Mouse (Mus musculus) megakaryocyte, adult 5-6 weeks (primary cell): ENCODE data around the gene Fbxl13. TPM values are rescaled to one million over a fixed set of nuclear protein-coding genes. Genes with fewer than 3 reads are reported as not detected.
"Not testable (repeated sequence)": the region's sequence is repeated elsewhere in the genome, so short reads cannot be mapped to it uniquely, and the experiment has no call there.

Experiments
- ATAC-seq: 2 replicates; pipeline ENCODE4 v1.8.0; 2016; ENCODE audit warnings: mild to moderate bottlenecking, inconsistent platforms; ENCODE audit not compliant: poor library complexity, severe bottlenecking
- total RNA-seq, 2 experiments: library from RNA; stranded (forward) in 1 of 2; stranded (reverse) in 1 of 2; fragments of 153-499, 151-499 nt in 1 of 2; fragments of 221-1000, 200-1000 nt in 1 of 2; gene quantifications; 2 replicates each; pipeline versions ENCODE4 v1.2.3 to v1.2.4; 2015 to 2017

Gene Fbxl13
- total RNA-seq, 2 experiments from 2014 or later: not detected

DNA sequence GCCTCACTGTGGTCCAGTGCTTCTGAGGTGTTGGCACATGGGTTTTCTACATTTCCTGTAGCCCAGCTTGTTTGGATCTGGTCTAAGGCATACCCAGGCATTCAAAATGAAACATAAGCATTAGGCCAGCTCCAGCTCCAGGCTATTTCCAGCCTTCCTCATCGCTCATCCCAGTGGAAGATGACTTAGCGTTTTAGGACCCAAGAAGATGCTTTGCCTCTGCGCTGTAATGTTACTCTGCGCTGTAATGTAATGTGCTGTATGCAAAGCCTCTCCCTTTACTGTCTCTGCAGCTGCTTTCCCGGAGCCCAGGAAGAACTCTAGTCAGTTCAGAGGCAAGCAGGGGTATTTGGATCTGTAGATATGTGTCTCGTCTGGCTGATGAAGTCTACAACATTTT is 12.6 kb upstream of the Fbxl13 start:
- no peak for ATAC-seq

GRCm38 (mm10) chr5:21656912-21657311 is 11.5 kb upstream of the Fbxl13 start:
- ATAC-seq: no peak

- no peak for ATAC-seq
Observed at GRCm38 (mm10) chr5:21651885-21652612, 6.6 kb upstream of the Fbxl13 start.

GRCm38 (mm10) chr5:21650736-21651135 is 5.3 kb upstream of the Fbxl13 start:
- no peak for ATAC-seq

- no peak for ATAC-seq
Observed at GRCm38 (mm10) chr5:21646133-21646491, 678 bp upstream of the Fbxl13 start.

DNA sequence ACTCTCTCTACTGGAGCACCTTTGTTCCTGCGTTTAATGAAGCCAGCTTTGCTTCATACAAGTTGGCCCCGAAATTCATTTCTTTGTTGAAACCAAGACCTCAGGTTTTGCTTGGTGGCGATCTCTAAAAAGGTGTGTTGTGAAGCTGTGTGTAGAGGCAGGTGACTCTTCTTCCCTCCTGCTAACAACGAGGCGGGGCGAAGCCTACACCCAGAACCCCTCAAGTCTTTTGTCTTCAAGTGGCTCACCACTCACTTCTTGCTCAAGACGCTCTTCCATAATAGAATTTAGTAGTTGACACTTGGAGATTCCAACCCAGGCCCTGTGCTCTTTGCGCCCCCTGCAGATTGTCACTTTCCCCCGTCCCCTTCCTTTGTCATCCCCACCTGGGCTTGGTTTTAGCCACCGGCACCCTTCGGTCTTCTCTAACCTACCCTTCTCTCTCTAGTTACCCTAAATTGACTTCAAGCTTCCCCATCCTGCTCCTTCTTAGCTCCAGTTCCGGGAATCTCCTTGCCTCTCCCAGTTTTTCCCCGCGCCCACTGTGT is 469 bp downstream of the Fbxl13 start:
- 0 out of 2 replicates have a peak, but pooled peaks have one; percentile 2 for ATAC-seq

DNA sequence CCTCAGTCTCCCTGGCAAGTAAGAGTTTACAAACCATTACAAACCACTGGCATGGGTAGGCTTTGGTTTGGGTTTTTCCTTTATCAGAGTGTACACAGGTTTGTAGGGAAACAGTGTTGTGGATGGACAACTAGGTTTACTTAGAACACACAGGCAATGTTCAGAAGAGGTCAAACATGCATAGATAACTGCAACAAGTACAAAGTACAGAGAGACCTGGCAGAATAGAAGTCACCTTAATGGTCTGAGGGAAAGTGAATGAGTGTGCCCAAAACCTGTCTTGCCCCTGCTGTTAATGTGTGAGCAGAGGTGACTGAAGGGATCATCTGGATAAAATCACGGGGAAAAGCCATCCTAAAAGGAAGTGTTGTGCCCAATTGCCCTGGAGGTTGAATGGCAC is 1.8 kb downstream of the Fbxl13 start:
- no peak for ATAC-seq

DNA sequence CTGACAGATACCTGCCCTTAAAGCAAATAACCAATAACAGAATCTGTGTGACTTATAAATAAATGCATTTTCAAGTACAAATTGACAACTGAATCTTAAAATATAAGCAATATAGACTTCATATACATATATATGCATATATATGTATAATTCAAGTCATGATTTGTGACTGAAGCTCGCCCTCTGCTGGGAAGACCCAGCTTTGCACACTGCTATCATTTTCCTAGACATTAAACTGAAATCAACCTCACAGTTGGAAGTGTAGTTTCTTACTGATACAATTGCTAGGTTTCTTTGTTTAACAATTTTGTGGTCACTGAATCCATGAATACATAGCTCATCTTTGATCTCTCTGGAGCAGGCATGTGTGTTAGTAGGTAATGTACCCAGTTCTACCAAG is 4.5 kb downstream of the Fbxl13 start:
- 0 out of 2 replicates have a peak, but pooled peaks have one; percentile 31 for ATAC-seq

DNA sequence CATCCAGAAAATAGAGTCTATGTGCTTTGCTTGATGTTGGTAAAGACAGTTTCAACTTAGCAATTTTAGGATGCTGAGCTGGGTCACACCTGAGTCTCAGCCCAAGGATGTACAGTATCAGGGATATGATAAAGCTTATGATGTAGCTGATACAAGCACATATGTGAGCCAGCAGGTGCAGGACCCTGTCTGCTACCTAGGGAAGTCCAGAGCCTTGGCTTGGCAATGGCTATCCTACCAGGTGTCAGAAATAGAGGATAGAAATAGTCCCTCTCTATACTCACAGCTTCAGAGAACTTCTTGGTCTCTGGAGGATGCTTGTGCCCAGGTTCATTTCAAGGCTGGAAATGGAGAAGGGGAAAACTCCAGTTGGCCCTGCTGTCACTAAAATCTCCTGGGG is 19.5 kb downstream of the Fbxl13 start:
- ATAC-seq: no peak

DNA sequence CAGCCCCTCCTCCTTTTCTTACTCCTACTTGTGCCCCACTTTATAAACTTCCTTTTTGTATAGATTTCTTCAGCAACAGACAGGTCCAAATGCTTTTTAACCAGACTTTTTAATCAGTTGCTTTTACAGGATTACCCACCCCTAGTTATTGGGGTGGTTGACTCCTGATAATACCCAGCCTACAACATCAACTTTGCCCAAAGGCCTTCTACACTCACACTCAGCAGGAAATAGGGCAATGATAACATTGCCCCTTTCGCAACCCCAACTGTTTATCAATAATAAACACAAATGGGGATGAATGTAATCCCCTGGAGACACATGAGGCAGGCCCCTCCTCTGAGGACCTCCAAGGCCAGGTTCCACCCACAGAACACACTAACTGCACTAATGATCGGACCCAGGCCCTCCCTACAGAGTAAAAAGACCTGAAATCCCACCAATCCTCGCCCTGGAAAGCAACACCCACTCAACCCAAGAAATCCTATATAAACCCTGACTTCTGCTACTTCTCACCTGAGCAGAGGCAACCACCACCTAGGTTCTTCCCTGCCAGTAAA is 28.9 kb downstream of the Fbxl13 start:
- ATAC-seq: no peak

GRCm38 (mm10) chr5:21614299-21614698 is 31.1 kb downstream of the Fbxl13 start:
- peak; percentile 63 for ATAC-seq

DNA sequence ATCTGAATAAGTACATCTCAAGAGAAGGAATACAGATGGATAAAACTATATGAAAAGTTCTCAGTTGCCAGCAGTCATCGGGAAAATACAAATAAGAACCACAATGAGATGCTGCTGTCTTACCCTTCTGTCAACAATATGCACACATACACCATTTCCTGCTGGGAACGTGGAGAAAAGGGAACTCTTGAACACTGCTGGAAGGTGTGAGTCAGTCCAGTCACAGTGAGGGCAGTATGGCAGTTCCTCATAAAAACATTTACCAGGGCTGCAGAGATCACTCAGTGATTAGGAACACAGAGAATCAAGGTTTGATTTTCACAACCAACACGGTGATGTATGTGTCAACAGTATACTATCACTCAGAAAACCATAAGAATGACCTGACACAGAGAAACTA is 34.4 kb downstream of the Fbxl13 start:
- no peak for ATAC-seq

DNA sequence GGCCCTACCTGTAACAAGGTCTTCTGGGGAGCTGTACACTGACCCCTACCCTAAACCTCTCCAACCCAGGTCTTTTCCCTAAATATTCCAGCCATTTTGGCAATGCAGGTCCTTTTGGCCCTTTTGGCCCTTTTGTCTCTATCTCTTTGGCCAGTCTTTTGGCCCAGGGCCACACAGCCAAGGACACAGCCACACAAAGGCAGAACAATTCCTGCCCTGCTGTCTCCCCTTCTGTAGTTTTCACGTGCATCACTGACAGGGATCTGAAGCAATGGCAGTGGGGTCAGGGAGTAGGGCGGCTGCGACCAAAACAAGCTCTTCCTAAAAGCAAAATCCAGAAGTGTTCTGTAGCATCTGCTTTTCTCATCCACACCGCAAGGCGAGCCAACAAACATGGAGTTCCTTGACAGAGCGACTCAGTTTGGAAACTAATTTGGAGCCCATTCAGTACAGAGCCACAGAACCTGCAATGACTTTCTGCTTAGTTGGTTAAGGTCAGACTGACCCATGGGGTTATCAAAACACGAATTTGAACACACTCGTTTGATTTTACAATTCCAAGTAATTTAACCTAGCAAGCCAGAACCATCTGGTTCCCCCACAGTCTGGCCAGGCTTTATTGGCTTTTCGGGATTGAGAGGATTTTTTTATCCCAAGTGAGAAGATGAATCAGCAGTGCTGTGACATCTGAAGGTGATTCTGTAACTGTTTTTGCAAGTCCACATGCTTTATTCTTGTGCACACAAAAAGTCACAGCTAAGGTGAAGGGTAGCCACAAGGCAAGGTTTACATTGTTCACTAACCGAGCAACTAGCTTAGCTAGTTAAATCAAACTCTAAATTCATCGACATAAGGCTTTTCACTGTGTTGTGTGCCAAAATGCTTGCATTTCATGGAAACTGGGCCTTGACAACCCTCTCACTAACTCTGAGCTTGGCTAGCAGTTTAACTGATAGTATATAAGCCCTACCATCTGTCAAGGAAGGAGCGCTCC is 36.8 kb downstream of the Fbxl13 start:
- no peak for ATAC-seq

DNA sequence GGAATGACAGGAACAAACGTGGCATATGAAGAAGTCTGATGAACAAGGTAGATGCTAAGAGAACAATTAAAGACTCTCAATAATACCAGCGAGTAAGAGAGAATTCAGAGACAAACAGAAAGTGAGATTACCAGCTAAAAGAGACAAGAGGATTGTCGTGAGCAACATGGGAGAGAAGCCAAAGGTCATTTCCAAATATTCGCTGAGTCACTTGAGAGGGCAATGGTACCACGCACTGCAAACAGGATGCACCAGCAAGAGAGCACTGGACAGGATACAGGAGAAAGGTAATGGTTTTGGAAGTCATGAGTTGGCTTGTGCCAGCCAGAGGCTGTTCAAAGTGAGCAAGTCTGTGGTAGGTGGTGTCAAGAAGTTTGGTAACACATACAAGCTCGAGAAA is 39.5 kb downstream of the Fbxl13 start:
- ATAC-seq: no peak

DNA sequence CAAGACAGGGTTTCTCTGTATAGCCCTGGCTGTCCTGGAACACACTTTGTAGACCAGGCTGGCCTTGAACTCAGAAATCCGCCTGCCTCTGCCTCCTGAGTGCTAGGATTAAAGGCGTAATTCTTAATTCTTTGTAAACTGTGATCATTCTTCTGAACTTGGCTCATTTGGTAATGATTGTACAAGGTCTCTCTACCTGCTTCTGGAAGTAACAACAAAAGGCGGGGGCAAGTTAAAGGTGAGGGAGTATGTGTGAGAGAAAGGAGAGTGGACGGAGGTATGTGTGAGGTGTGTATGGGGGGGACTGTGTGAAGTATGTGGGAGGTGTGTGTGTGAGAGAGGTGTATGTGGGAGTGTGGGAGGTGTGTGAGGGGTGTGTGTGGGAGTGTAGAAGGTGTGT is 45.5 kb downstream of the Fbxl13 start:
- ATAC-seq: no peak

GRCm38 (mm10) chr5:21599536-21599935 is 45.9 kb downstream of the Fbxl13 start:
- not testable (repeated sequence) for ATAC-seq

DNA sequence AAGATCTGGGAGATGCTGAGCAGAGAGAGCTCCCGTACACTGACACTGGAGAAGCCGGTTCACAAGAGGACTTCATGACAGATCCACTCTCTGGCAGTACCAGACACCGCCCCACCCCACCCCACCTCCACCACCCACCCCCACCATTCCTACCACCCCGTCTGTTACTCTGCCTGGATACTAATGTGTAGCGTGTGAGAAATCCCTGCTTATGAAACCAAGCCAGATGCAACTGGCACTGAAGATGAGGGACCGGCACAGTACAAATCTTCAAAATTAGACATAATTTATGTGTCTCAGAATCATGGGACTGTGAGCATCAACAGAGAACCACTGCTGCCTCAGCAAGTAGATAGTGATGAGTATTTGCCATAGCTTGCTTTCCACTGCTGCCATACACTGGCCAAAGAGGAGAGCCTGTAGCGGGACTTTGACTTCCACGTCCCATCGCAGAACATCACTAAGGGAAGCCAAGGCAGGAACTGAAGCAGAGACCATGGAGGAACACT is 52.2 kb downstream of the Fbxl13 start:
- ATAC-seq: no peak

DNA sequence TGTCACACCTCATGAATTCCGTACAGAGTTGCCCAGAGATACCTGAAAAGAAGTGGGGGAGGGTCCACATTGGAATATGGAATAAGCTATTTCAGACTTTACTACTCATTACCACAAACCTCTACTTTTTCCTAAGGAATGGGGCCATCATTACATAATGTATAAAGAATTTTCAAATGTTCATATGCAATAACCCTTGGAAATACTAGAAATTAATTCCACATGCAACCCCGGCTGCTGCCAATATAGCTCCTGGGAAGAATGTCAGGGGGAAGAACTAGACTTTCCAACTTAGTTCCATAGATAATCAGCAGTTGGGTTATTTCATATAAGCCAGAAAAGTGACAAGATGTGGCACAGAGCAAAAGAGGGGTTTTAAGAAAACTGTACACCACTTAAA is 53.3 kb downstream of the Fbxl13 start:
- ATAC-seq: no peak

DNA sequence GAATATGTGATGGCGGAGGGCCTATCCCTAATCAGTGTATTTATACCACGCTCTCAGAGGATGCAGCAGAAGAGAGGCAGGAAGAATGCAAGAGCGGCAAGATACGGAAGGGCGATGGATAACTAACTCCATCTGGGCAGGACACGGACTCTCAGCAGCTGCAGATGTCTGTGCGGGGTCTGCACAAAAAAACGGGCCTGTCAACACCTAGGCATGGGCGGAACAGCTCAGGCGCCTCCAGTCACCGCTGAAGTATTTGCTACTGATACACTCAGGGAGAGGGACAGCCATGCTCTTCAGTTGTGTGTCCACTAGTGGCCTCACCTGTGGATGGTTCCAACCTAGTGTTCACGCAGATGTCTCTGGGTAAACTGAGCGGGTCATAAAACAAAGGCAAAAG is 57.2 kb downstream of the Fbxl13 start:
- ATAC-seq: no peak

DNA sequence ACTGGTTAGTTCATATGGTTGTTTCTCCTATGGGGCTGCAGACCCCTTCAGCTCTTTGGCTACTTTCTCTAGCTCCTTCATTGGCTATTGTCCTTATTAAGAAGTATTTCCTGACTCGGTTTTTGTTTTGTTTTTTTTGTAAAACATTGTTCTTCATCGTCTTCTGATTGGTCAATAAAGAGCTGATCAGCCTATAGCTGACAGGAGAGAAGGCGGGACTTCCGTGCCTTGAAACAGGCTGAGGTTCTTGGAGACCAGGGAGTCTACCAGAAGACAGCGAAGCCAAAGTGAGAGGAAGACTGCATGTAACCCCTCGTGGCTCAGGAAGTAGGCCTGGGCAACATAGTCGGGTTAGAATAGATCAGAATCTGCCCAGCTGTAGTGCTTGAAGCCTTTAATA is 57.8 kb downstream of the Fbxl13 start:
- ATAC-seq: no peak

DNA sequence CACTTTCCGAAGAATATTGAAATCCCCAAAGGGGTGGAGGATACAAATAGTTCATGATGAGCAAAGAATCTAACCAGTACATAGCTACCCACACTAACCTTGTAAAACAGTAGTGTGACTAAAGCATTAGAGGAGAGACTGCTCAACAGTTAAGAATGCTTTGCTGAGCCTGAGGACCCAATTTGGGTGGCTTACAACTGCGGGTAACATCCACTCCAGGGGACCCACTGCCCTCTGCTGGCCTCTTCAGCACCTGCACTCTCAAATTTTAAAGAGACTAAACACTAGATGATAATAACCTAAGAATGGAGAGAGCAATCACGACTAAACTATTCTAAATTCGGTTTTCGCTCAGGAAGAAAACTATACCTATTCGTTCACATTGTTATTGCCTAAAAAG is 58.7 kb downstream of the Fbxl13 start:
- peak; percentile 66 for ATAC-seq
